Mouse (Mus musculus) bone marrow macrophage, adult 2 months (primary cell): ENCODE results near the gene Unc5a. TPM values are rescaled to one million over a fixed set of nuclear protein-coding genes. Genes with fewer than 3 reads are reported as not detected.

Experiments used
- H3K27ac ChIP-seq: 2 replicates; pipeline ENCODE4 v1.5.1; 2012; ENCODE audit warnings: low read depth, low read length; ENCODE audit not compliant: insufficient read depth
- H3K4me1 ChIP-seq: 2 replicates; pipeline ENCODE4 v1.6.1; 2012; ENCODE audit warnings: low read length; ENCODE audit not compliant: control insufficient read depth, insufficient read depth
- H3K4me3 ChIP-seq: 2 replicates; pipeline ENCODE4 v1.5.1; 2012; ENCODE audit warnings: mild to moderate bottlenecking, low read length, moderate library complexity; ENCODE audit not compliant: insufficient read depth
- CTCF ChIP-seq: IDR thresholded peaks from 2 replicates; pipeline ENCODE4 v1.5.1; 2012; ENCODE audit warnings: low read depth, mild to moderate bottlenecking, low read length, moderate library complexity
- POLR2A ChIP-seq: IDR thresholded peaks from 2 replicates; pipeline ENCODE4 v1.6.1; 2012; ENCODE audit warnings: mild to moderate bottlenecking, low read depth, low read length, borderline replicate concordance
- polyA plus RNA-seq: library from polyadenylated mRNA; stranded (reverse); fragments of >200 nt; gene quantifications from 2 replicates; pipeline ENCODE4 v1.2.4, GENCODE M21; 2012; ENCODE audit not compliant: missing spikeins, insufficient read depth, insufficient read length

The Unc5a gene
- polyA plus RNA-seq, 1 experiment: 0.60 TPM

DNA sequence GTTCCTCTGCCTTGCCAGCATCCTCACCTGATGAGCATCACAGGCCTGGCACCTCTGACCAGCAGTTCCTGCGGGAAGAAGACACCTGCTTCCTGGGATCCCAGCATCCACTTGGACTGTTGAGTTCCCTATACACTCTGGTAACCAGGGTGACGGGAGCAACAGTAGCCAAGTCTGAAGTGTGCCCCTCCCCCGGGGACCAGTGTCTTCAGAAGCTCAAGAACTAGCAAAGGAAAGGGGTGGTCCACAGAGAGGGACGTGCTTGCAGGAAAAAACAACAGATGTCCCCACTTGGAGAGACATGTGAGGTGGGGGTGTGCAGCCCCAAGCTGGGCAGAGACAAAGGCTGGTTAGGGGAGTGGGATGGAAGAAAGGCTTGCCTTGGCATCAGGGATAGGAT lies 19.1 kb upstream of the Unc5a start:
- Histone ChIP-seq H3K27ac (no peak overlapping the region), H3K4me1 (no peaks in the 10 kb centered on the region), H3K4me3 (no peak overlapping the region)
- no peak for TF ChIP-seq POLR2A
- TF ChIP-seq CTCF: no peak

GRCm38 (mm10) chr13:54934873-54935272 lies 14.3 kb upstream of the Unc5a start:
- H3K4me1 ChIP-seq: no peaks in the 10 kb centered on the region
- TF ChIP-seq POLR2A (no peak), CTCF (no peak)

DNA sequence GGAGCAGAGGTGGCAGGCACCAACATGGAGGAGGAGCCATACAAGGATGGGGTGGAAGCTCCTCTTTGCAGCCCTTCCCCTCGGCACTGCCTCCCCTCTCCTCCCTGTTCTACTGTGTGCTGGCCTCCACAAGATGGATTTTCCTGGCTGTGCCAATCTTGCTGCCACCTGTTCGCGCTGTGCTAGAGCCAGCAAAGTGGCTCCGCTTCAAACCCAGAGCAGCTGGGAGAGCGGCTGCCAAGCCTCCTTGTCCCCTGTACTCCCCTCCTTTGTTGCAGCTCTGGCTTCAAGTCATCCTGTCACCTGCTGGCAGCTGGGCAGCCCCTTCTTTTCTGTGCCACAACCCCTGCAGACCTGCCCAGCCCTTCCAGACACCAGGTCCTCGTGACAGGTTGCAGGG lies 13.0 kb upstream of the Unc5a start:
- no peaks in the 10 kb centered on the region for H3K4me1 ChIP-seq
- no peak overlapping the region for H3K27ac ChIP-seq
- H3K4me3 ChIP-seq: no peak overlapping the region
- TF ChIP-seq POLR2A (no peak), CTCF (no peak)

More at GRCm38 (mm10) chr13:54934873-54935272, 14.3 kb upstream of the Unc5a start:
- Histone ChIP-seq H3K27ac (no peak overlapping the region), H3K4me3 (no peak overlapping the region)

DNA sequence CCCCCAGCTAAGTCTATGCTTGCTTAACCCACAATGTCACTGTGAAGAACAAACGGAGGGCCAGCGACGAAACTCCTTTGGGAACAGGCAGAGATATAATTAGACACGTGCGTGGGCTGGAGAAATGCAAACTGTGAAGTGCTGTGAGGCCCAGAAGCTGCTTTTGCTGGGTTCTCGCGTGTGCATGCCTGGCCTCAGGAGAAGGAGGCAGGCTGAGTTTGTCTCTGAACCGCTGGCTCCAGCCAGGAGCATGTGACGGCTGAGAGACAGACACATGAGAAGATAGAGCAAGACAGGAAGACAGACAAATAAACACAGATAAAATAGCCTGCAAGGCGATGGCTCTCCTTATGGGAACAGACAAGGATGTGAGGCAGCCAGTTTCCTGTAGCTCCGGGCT lies 11.3 kb upstream of the Unc5a start:
- Histone ChIP-seq H3K4me1 (no peaks in the 10 kb centered on the region), H3K4me3 (no peak overlapping the region), H3K27ac (no peak overlapping the region)
- TF ChIP-seq CTCF: no peak
- no peak for TF ChIP-seq POLR2A

- Histone ChIP-seq H3K4me3 (no peak overlapping the region), H3K27ac (no peak overlapping the region), H3K4me1 (no peaks in the 10 kb centered on the region)
- TF ChIP-seq POLR2A (no peak), CTCF (no peak)
Observed at GRCm38 (mm10) chr13:54938493-54938892, 10.7 kb upstream of the Unc5a start.

- H3K4me1 ChIP-seq: no peaks in the 10 kb centered on the region
- no peak overlapping the region for H3K27ac ChIP-seq
- no peak overlapping the region for H3K4me3 ChIP-seq
- TF ChIP-seq POLR2A (no peak), CTCF (no peak)
Observed at GRCm38 (mm10) chr13:54944411-54945157, 4.6 kb upstream of the Unc5a start.

DNA sequence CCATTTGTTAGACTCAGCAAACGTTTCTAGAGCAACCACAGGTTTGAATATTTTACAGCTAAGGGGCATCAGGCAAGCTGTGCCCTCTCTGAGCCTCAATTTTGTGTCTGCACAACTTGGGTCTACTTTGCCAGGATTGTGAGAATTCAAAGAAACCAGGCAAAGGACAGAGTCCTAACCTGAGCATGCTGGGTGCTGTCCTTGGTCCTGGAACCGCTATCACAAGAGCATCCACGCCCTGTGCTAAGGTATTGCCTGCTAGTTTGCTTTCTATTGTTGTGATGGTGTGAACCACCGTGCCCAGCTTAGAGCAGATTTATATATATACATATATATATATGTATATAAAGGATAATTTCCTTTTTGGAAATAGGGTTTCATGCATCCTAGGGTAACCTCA lies 3.9 kb upstream of the Unc5a start:
- H3K4me3 ChIP-seq: no peak overlapping the region
- no peaks in the 10 kb centered on the region for H3K4me1 ChIP-seq
- no peak overlapping the region for H3K27ac ChIP-seq
- TF ChIP-seq CTCF: no peak
- no peak for TF ChIP-seq POLR2A

GRCm38 (mm10) chr13:54946406-54946805 lies 2.8 kb upstream of the Unc5a start:
- no peak for TF ChIP-seq POLR2A
- TF ChIP-seq CTCF: no peak
- H3K4me1 ChIP-seq: no peaks in the 10 kb centered on the region
- no peak overlapping the region for H3K4me3 ChIP-seq

GRCm38 (mm10) chr13:54949592-54949991 lies 381 bp downstream of the Unc5a start:
- TF ChIP-seq CTCF (no peak), POLR2A (no peak)
- no peaks in the 10 kb centered on the region for H3K4me1 ChIP-seq
- H3K4me3 ChIP-seq: peak overlapping the region; percentile 54
- no peak overlapping the region for H3K27ac ChIP-seq

More at GRCm38 (mm10) chr13:54946406-54946805, 2.8 kb upstream of the Unc5a start:
- no peak overlapping the region for H3K27ac ChIP-seq

DNA sequence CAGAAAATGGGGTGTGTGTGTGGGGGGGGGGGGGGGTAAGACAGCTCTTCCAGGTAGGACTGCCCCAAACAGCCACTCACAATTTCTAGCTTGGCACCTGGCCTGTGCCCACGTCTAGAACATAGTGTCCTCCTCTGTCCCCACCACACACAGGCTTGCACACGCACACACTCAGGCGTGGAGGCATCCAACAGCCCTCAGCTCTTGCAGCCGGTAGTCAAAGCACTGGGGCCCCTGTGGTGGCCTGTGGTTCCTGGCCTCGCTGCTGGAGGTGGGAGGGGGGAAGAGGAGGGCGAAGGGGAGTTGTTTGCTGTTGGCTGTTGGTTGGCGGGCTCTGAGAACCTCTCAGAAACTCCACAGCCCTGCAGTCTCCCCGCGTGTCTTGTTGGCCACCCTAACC lies 920 bp downstream of the Unc5a start:
- no peak overlapping the region for H3K4me3 ChIP-seq
- TF ChIP-seq CTCF (no peak), POLR2A (no peak)

More for the DNA sequence above, 920 bp downstream of the Unc5a start:
- no peaks in the 10 kb centered on the region for H3K4me1 ChIP-seq
- H3K27ac ChIP-seq: no peak overlapping the region
